Mouse (Mus musculus): ENCODE measurements around the gene Pigb. TPM values are rescaled to one million over a fixed set of nuclear protein-coding genes. Genes with fewer than 3 reads are reported as not detected.

The Pigb gene
- polyA plus RNA-seq, 1 experiment, result 8.2 TPM

GRCm38 (mm10) chr9:73025818-73026636 lies 14.2 kb downstream of the Pigb start:
- no peak for DNase-seq
- no peak overlapping the region for H3K27ac ChIP-seq (ENCODE audit: control insufficient read depth, insufficient read depth, low read length)
- WGBS, result 88% methylated on average over 17 of the region's 17 CpGs
- H3K27me3 ChIP-seq (ENCODE audit: control insufficient read depth, insufficient read depth, low read length), result no peaks in the 10 kb centered on the region
- TF ChIP-seq POLR2A (IDR thresholded peaks at IDR 0.05; ENCODE audit: control insufficient read depth, extremely low read depth, insufficient read depth, low read length, poor library complexity) (no peak), CTCF (IDR thresholded peaks at IDR 0.05; ENCODE audit: borderline replicate concordance, control insufficient read depth, extremely low read depth, insufficient read depth, low read length, poor library complexity) (no peak)
- peaks cover 9% of the 10 kb centered on the region; the same call in 1 of the 2 replicates for H3K36me3 ChIP-seq (ENCODE audit: control insufficient read depth, insufficient read depth, low read length)
- no peaks in the 10 kb centered on the region for H3K4me1 ChIP-seq (replicated peaks; ENCODE audit: control insufficient read depth, insufficient read depth, low read length)
- H3K4me3 ChIP-seq (ENCODE audit: control insufficient read depth, insufficient read depth, low read length), result no peak overlapping the region

- Histone ChIP-seq H3K4me1 (replicated peaks; ENCODE audit: control insufficient read depth, insufficient read depth, low read length) (no peaks in the 10 kb centered on the region), H3K36me3 (ENCODE audit: control insufficient read depth, insufficient read depth, low read length) (peaks cover 31% of the 10 kb centered on the region), H3K27ac (ENCODE audit: control insufficient read depth, insufficient read depth, low read length) (no peak overlapping the region), H3K27me3 (ENCODE audit: control insufficient read depth, insufficient read depth, low read length) (no peaks in the 10 kb centered on the region), H3K4me3 (ENCODE audit: control insufficient read depth, insufficient read depth, low read length) (no peak overlapping the region)
- 98% methylated on average over 5 of the region's 5 CpGs for WGBS
- TF ChIP-seq POLR2A (IDR thresholded peaks at IDR 0.05; ENCODE audit: control insufficient read depth, extremely low read depth, insufficient read depth, low read length, poor library complexity) (no peak), CTCF (IDR thresholded peaks at IDR 0.05; ENCODE audit: borderline replicate concordance, control insufficient read depth, extremely low read depth, insufficient read depth, low read length, poor library complexity) (no peak)
- DNase-seq, result no peak
Observed at GRCm38 (mm10) chr9:73020566-73021097, 19.5 kb downstream of the Pigb start.

GRCm38 (mm10) chr9:73019841-73020240 lies 20.3 kb downstream of the Pigb start:
- no peaks in the 10 kb centered on the region for H3K4me1 ChIP-seq (replicated peaks; ENCODE audit: control insufficient read depth, insufficient read depth, low read length)
- no peak for DNase-seq
- no peak overlapping the region for H3K4me3 ChIP-seq (ENCODE audit: control insufficient read depth, insufficient read depth, low read length)
- H3K27ac ChIP-seq (ENCODE audit: control insufficient read depth, insufficient read depth, low read length), result no peak overlapping the region
- no peak for TF ChIP-seq CTCF (IDR thresholded peaks at IDR 0.05; ENCODE audit: borderline replicate concordance, control insufficient read depth, extremely low read depth, insufficient read depth, low read length, poor library complexity)
- TF ChIP-seq POLR2A (IDR thresholded peaks at IDR 0.05; ENCODE audit: control insufficient read depth, extremely low read depth, insufficient read depth, low read length, poor library complexity), result no peak
- 96% methylated on average over 10 of the region's 10 CpGs for WGBS
- H3K36me3 ChIP-seq (ENCODE audit: control insufficient read depth, insufficient read depth, low read length), result peaks cover 38% of the 10 kb centered on the region
- no peaks in the 10 kb centered on the region for H3K27me3 ChIP-seq (ENCODE audit: control insufficient read depth, insufficient read depth, low read length)

- DNase-seq, result no peak
- no peak overlapping the region for H3K27ac ChIP-seq (ENCODE audit: control insufficient read depth, insufficient read depth, low read length)
- TF ChIP-seq CTCF (IDR thresholded peaks at IDR 0.05; ENCODE audit: borderline replicate concordance, control insufficient read depth, extremely low read depth, insufficient read depth, low read length, poor library complexity), result no peak
- TF ChIP-seq POLR2A (IDR thresholded peaks at IDR 0.05; ENCODE audit: control insufficient read depth, extremely low read depth, insufficient read depth, low read length, poor library complexity), result no peak
- H3K27me3 ChIP-seq (ENCODE audit: control insufficient read depth, insufficient read depth, low read length), result no peaks in the 10 kb centered on the region
- no peak overlapping the region for H3K4me3 ChIP-seq (ENCODE audit: control insufficient read depth, insufficient read depth, low read length)
- no peaks in the 10 kb centered on the region for H3K4me1 ChIP-seq (replicated peaks; ENCODE audit: control insufficient read depth, insufficient read depth, low read length)
- peaks cover 70% of the 10 kb centered on the region for H3K36me3 ChIP-seq (ENCODE audit: control insufficient read depth, insufficient read depth, low read length)
- WGBS, result 96% methylated on average over 13 of the region's 13 CpGs
Observed at GRCm38 (mm10) chr9:73014724-73015123, 25.5 kb downstream of the Pigb start.

- TF ChIP-seq POLR2A (IDR thresholded peaks at IDR 0.05; ENCODE audit: control insufficient read depth, extremely low read depth, insufficient read depth, low read length, poor library complexity), result no peak
- no peak for TF ChIP-seq CTCF (IDR thresholded peaks at IDR 0.05; ENCODE audit: borderline replicate concordance, control insufficient read depth, extremely low read depth, insufficient read depth, low read length, poor library complexity)
- no peak for DNase-seq
- peaks cover 69% of the 10 kb centered on the region for H3K36me3 ChIP-seq (ENCODE audit: control insufficient read depth, insufficient read depth, low read length)
- H3K27me3 ChIP-seq (ENCODE audit: control insufficient read depth, insufficient read depth, low read length), result no peaks in the 10 kb centered on the region
- H3K4me1 ChIP-seq (replicated peaks; ENCODE audit: control insufficient read depth, insufficient read depth, low read length), result no peaks in the 10 kb centered on the region
- no peak overlapping the region for H3K27ac ChIP-seq (ENCODE audit: control insufficient read depth, insufficient read depth, low read length)
- WGBS, result 97% methylated on average over 4 of the region's 4 CpGs
- no peak overlapping the region for H3K4me3 ChIP-seq (ENCODE audit: control insufficient read depth, insufficient read depth, low read length)
Observed at GRCm38 (mm10) chr9:73012629-73013028, 27.5 kb downstream of the Pigb start.

GRCm38 (mm10) chr9:73008384-73008783 lies 31.8 kb downstream of the Pigb start:
- Histone ChIP-seq H3K36me3 (ENCODE audit: control insufficient read depth, insufficient read depth, low read length) (peaks cover 57% of the 10 kb centered on the region), H3K4me1 (replicated peaks; ENCODE audit: control insufficient read depth, insufficient read depth, low read length) (no peaks in the 10 kb centered on the region), H3K4me3 (ENCODE audit: control insufficient read depth, insufficient read depth, low read length) (no peak overlapping the region), H3K27me3 (ENCODE audit: control insufficient read depth, insufficient read depth, low read length) (no peaks in the 10 kb centered on the region), H3K27ac (ENCODE audit: control insufficient read depth, insufficient read depth, low read length) (no peak overlapping the region)
- no peak for TF ChIP-seq POLR2A (IDR thresholded peaks at IDR 0.05; ENCODE audit: control insufficient read depth, extremely low read depth, insufficient read depth, low read length, poor library complexity)
- TF ChIP-seq CTCF (IDR thresholded peaks at IDR 0.05; ENCODE audit: borderline replicate concordance, control insufficient read depth, extremely low read depth, insufficient read depth, low read length, poor library complexity), result no peak
- DNase-seq, result no peak
- WGBS, result 45% methylated on average over 3 of the region's 3 CpGs

Measured in thymus, adult 2 months (tissue).